Mouse (Mus musculus): Measurements from ENCODE around the gene Irf6.

The Irf6 gene

GRCm38 (mm10) chr1:193152872-193153271, at the start of gene Irf6:
Gene Irf6, plus strand, starts transcription at chr1:193153111.
- no peaks in the 10 kb centered on the region for H3K9me3 ChIP-seq (ENCODE audit: low read length)
- no peaks in the 10 kb centered on the region for H3K36me3 ChIP-seq (ENCODE audit: insufficient read depth, low read length)
- peak within 1 kb of the TSS; percentile 86 for H3K4me3 ChIP-seq (replicated peaks; ENCODE audit: low read length)
- H3K4me1 ChIP-seq (replicated peaks; ENCODE audit: low read depth, low read length) = peaks cover 29% of the 10 kb centered on the region
- TF ChIP-seq NANOG (IDR thresholded peaks at IDR 0.05; ENCODE audit: borderline replicate concordance, low read length) (no peak), CTCF (conservative IDR thresholded peaks at IDR 0.05; ENCODE audit: low read length) (no peak), POU5F1 (IDR thresholded peaks at IDR 0.05; ENCODE audit: borderline replicate concordance, low read length) (no peak)
- peaks cover 72% of the 10 kb centered on the region for H3K27me3 ChIP-seq (ENCODE audit: insufficient read depth, low read length)

GRCm38 (mm10) chr1:193112093-193112492, 40.8 kb upstream of the Irf6 start:
- Histone ChIP-seq H3K4me1 (replicated peaks; ENCODE audit: low read depth, low read length) (peaks cover 6% of the 10 kb centered on the region; the same call in 1 of the 2 replicates), H3K36me3 (ENCODE audit: insufficient read depth, low read length) (peaks cover 100% of the 10 kb centered on the region), H3K9me3 (ENCODE audit: low read length) (no peaks in the 10 kb centered on the region), H3K27me3 (ENCODE audit: insufficient read depth, low read length) (no peaks in the 10 kb centered on the region), H3K4me3 (replicated peaks; ENCODE audit: low read length) (no peak overlapping the region)
- TF ChIP-seq POU5F1 (IDR thresholded peaks at IDR 0.05; ENCODE audit: borderline replicate concordance, low read length) = no peak
- no peak for TF ChIP-seq CTCF (conservative IDR thresholded peaks at IDR 0.05; ENCODE audit: low read length)
- no peak for TF ChIP-seq NANOG (IDR thresholded peaks at IDR 0.05; ENCODE audit: borderline replicate concordance, low read length)

- no peak for TF ChIP-seq NANOG (IDR thresholded peaks at IDR 0.05; ENCODE audit: borderline replicate concordance, low read length)
- no peak for TF ChIP-seq CTCF (conservative IDR thresholded peaks at IDR 0.05; ENCODE audit: low read length)
- H3K4me3 ChIP-seq (replicated peaks; ENCODE audit: low read length) = no peak overlapping the region
- H3K36me3 ChIP-seq (ENCODE audit: insufficient read depth, low read length) = peaks cover 95% of the 10 kb centered on the region
- peaks cover 30% of the 10 kb centered on the region for H3K4me1 ChIP-seq (replicated peaks; ENCODE audit: low read depth, low read length)
- H3K27me3 ChIP-seq (ENCODE audit: insufficient read depth, low read length) = no peaks in the 10 kb centered on the region
- H3K9me3 ChIP-seq (ENCODE audit: low read length) = no peaks in the 10 kb centered on the region
Measured at GRCm38 (mm10) chr1:193122793-193123192, 30.1 kb upstream of the Irf6 start.

- Histone ChIP-seq H3K4me1 (replicated peaks; ENCODE audit: low read depth, low read length) (peaks cover 35% of the 10 kb centered on the region), H3K9me3 (ENCODE audit: low read length) (no peaks in the 10 kb centered on the region), H3K36me3 (ENCODE audit: insufficient read depth, low read length) (peaks cover 95% of the 10 kb centered on the region), H3K4me3 (replicated peaks; ENCODE audit: low read length) (no peak overlapping the region), H3K27me3 (ENCODE audit: insufficient read depth, low read length) (no peaks in the 10 kb centered on the region)
- TF ChIP-seq CTCF (conservative IDR thresholded peaks at IDR 0.05; ENCODE audit: low read length) = no peak
- no peak for TF ChIP-seq POU5F1 (IDR thresholded peaks at IDR 0.05; ENCODE audit: borderline replicate concordance, low read length)
- TF ChIP-seq NANOG (IDR thresholded peaks at IDR 0.05; ENCODE audit: borderline replicate concordance, low read length) = no peak
Measured at GRCm38 (mm10) chr1:193123290-193123689, 29.6 kb upstream of the Irf6 start.

- TF ChIP-seq POU5F1 (IDR thresholded peaks at IDR 0.05; ENCODE audit: borderline replicate concordance, low read length) = no peak
- TF ChIP-seq CTCF (conservative IDR thresholded peaks at IDR 0.05; ENCODE audit: low read length) = no peak
- TF ChIP-seq NANOG (IDR thresholded peaks at IDR 0.05; ENCODE audit: borderline replicate concordance, low read length) = no peak
- no peaks in the 10 kb centered on the region for H3K27me3 ChIP-seq (ENCODE audit: insufficient read depth, low read length)
- H3K4me1 ChIP-seq (replicated peaks; ENCODE audit: low read depth, low read length) = peaks cover 50% of the 10 kb centered on the region
- no peaks in the 10 kb centered on the region for H3K9me3 ChIP-seq (ENCODE audit: low read length)
- no peak overlapping the region for H3K4me3 ChIP-seq (replicated peaks; ENCODE audit: low read length)
- H3K36me3 ChIP-seq (ENCODE audit: insufficient read depth, low read length) = peaks cover 70% of the 10 kb centered on the region
Measured at GRCm38 (mm10) chr1:193125835-193126234, 27.1 kb upstream of the Irf6 start.

- Histone ChIP-seq H3K4me3 (replicated peaks; ENCODE audit: low read length) (no peak overlapping the region), H3K36me3 (ENCODE audit: insufficient read depth, low read length) (peaks cover 48% of the 10 kb centered on the region), H3K27me3 (ENCODE audit: insufficient read depth, low read length) (no peaks in the 10 kb centered on the region), H3K4me1 (replicated peaks; ENCODE audit: low read depth, low read length) (peaks cover 55% of the 10 kb centered on the region), H3K9me3 (ENCODE audit: low read length) (no peaks in the 10 kb centered on the region)
- TF ChIP-seq CTCF (conservative IDR thresholded peaks at IDR 0.05; ENCODE audit: low read length) (no peak), POU5F1 (IDR thresholded peaks at IDR 0.05; ENCODE audit: borderline replicate concordance, low read length) (no peak), NANOG (IDR thresholded peaks at IDR 0.05; ENCODE audit: borderline replicate concordance, low read length) (no peak)
Measured at GRCm38 (mm10) chr1:193128055-193128454, 24.9 kb upstream of the Irf6 start.

GRCm38 (mm10) chr1:193129321-193129720, 23.6 kb upstream of the Irf6 start:
- TF ChIP-seq NANOG (IDR thresholded peaks at IDR 0.05; ENCODE audit: borderline replicate concordance, low read length) (no peak), POU5F1 (IDR thresholded peaks at IDR 0.05; ENCODE audit: borderline replicate concordance, low read length) (no peak), CTCF (conservative IDR thresholded peaks at IDR 0.05; ENCODE audit: low read length) (no peak)

GRCm38 (mm10) chr1:193129786-193130455, 23.0 kb upstream of the Irf6 start, which contains the start of gene Diexf:
Gene Diexf, minus strand, starts transcription at chr1:193130272.
- no peak for TF ChIP-seq POU5F1 (IDR thresholded peaks at IDR 0.05; ENCODE audit: borderline replicate concordance, low read length)
- TF ChIP-seq NANOG (IDR thresholded peaks at IDR 0.05; ENCODE audit: borderline replicate concordance, low read length) = no peak
- peak; percentile 79 for TF ChIP-seq CTCF (conservative IDR thresholded peaks at IDR 0.05; ENCODE audit: low read length)
- Histone ChIP-seq H3K4me3 (replicated peaks; ENCODE audit: low read length) (peak within 1 kb of the TSS; percentile 99), H3K36me3 (ENCODE audit: insufficient read depth, low read length) (peaks cover 29% of the 10 kb centered on the region), H3K4me1 (replicated peaks; ENCODE audit: low read depth, low read length) (peaks cover 48% of the 10 kb centered on the region), H3K9me3 (ENCODE audit: low read length) (no peaks in the 10 kb centered on the region), H3K27me3 (ENCODE audit: insufficient read depth, low read length) (no peaks in the 10 kb centered on the region)

More at GRCm38 (mm10) chr1:193129321-193129720, 23.6 kb upstream of the Irf6 start:
- Histone ChIP-seq H3K27me3 (ENCODE audit: insufficient read depth, low read length) (no peaks in the 10 kb centered on the region), H3K9me3 (ENCODE audit: low read length) (no peaks in the 10 kb centered on the region), H3K36me3 (ENCODE audit: insufficient read depth, low read length) (peaks cover 35% of the 10 kb centered on the region), H3K4me3 (replicated peaks; ENCODE audit: low read length) (peak overlapping the region; percentile 99), H3K4me1 (replicated peaks; ENCODE audit: low read depth, low read length) (peaks cover 54% of the 10 kb centered on the region)

Measured in E14TG2a.4 (cell line).